Mouse (Mus musculus): ENCODE measurements around the gene H2bfm.

- TF ChIP-seq EP300 (IDR thresholded peaks at IDR 0.05; ENCODE audit: insufficient read depth, low read depth, low read length) (no peak), POLR2A (IDR thresholded peaks at IDR 0.05; ENCODE audit: insufficient read depth, low read depth, low read length) (no peak)
These were observed 32.6 kb downstream of the H2bfm start for GRCm38 (mm10) chrX:136959688-136960087.

All from heart, adult 2 months (tissue).